Mouse (Mus musculus) right cerebral cortex, postnatal 14 days (tissue): Measurements from ENCODE around the gene Srek1.
A peak's percentile ranks its signal among the peaks of the same experiment; 100 is the strongest.

Experiments used
- DNase-seq: peaks from one replicate; pipeline ENCODE4 v3.0.0; 2022

Gene Srek1

GRCm38 (mm10) chr13:103711406-103712025 lies 62.9 kb downstream of the Srek1 start:
- DNase-seq = peak; percentile 18

- peak; percentile 31 for DNase-seq
These were observed 64.0 kb downstream of the Srek1 start for GRCm38 (mm10) chr13:103710359-103710781.

- no peak for DNase-seq
These were observed 68.9 kb downstream of the Srek1 start for GRCm38 (mm10) chr13:103705436-103705978.

GRCm38 (mm10) chr13:103703833-103704232 lies 70.6 kb downstream of the Srek1 start:
- DNase-seq = no peak

- peak; percentile 90 for DNase-seq
These were observed 71.0 kb downstream of the Srek1 start for GRCm38 (mm10) chr13:103703386-103703785.

- DNase-seq = no peak
These were observed 72.1 kb downstream of the Srek1 start for GRCm38 (mm10) chr13:103702266-103702665.

GRCm38 (mm10) chr13:103700752-103701151 lies 73.7 kb downstream of the Srek1 start:
- no peak for DNase-seq

- no peak for DNase-seq
These were observed 76.4 kb downstream of the Srek1 start for GRCm38 (mm10) chr13:103697993-103698392.

GRCm38 (mm10) chr13:103696164-103696563 lies 78.2 kb downstream of the Srek1 start:
- DNase-seq = no peak

GRCm38 (mm10) chr13:103695456-103695855 lies 79.0 kb downstream of the Srek1 start:
- DNase-seq = no peak
